Mouse (Mus musculus) liver, embryonic 13.5 days (tissue): Measurements from ENCODE around the gene Gm45837. TPM values are rescaled to one million over a fixed set of nuclear protein-coding genes. Genes with fewer than 3 reads are reported as not detected.

Source experiments
- ATAC-seq: fragments of 200-750 bp; cut with Nextera tagmentation; 2 replicates; pipeline ENCODE4 v1.8.0; 2017; ENCODE audit warnings: low read depth, mild to moderate bottlenecking, moderate number of reproducible peaks, moderate library complexity
- DNase-seq: peaks from one replicate; pipeline ENCODE4 v3.0.0; 2022
- H3K27ac ChIP-seq: fragments of 300-500 bp; sonication (generic); 2 replicates; pipeline ENCODE4 v1.5.1; 2015; ENCODE audit warnings: moderate library complexity, mild to moderate bottlenecking, inconsistent platforms
- H3K27me3 ChIP-seq: fragments of 300-500 bp; sonication (generic); 2 replicates; pipeline ENCODE4 v1.6.1; 2015; ENCODE audit warnings: mild to moderate bottlenecking, inconsistent platforms
- H3K36me3 ChIP-seq: fragments of 300-500 bp; sonication (generic); 2 replicates; pipeline ENCODE4 v1.6.1; 2015; ENCODE audit warnings: mild to moderate bottlenecking, inconsistent platforms
- H3K4me1 ChIP-seq: fragments of 300-500 bp; sonication (generic); replicated peaks from 2 replicates; pipeline ENCODE4 v1.6.1; 2015; ENCODE audit warnings: inconsistent platforms
- H3K4me2 ChIP-seq: fragments of 300-500 bp; sonication (generic); 2 replicates; pipeline ENCODE4 v1.6.1; 2015; ENCODE audit warnings: inconsistent platforms, mild to moderate bottlenecking, moderate library complexity
- H3K4me3 ChIP-seq: fragments of 300-500 bp; sonication (generic); replicated peaks from 2 replicates; pipeline ENCODE4 v1.5.1; 2015; ENCODE audit warnings: mild to moderate bottlenecking, inconsistent platforms
- H3K9ac ChIP-seq: fragments of 300-500 bp; sonication (generic); 2 replicates; pipeline ENCODE4 v1.6.1; 2015; ENCODE audit warnings: mild to moderate bottlenecking, inconsistent platforms
- H3K9me3 ChIP-seq: fragments of 300-500 bp; sonication (generic); replicated peaks from 2 replicates; pipeline ENCODE4 v1.6.1; 2016; ENCODE audit warnings: inconsistent platforms
- WGBS: fragments of 180-500 bp; shearing (Covaris S2); methylation state at CpG from one replicate; pipeline ENCODE4 v1.1.7; 2015; ENCODE audit not compliant: insufficient replicate concordance; 5-methylcytosine and 5-hydroxymethylcytosine counted together
- polyA plus RNA-seq: library from polyadenylated mRNA; unstranded; fragments of >200 nt; fragmentation: Nextera tagmentation; extraction: Ambion mirVana; gene quantifications from 2 replicates; pipeline ENCODE4 v1.2.1, GENCODE M21; 2015

Gm45837 gene
- polyA plus RNA-seq, 1 experiment from 2014 or later, result 3.1 TPM

GRCm38 (mm10) chr7:101415512-101416100 is 4.9 kb downstream of the Gm45837 start:
- Histone ChIP-seq H3K9me3 (no peaks in the 10 kb centered on the region), H3K4me1 (peaks cover 35% of the 10 kb centered on the region), H3K9ac (no peak overlapping the region), H3K36me3 (peaks cover 3% of the 10 kb centered on the region; the same call in 1 of the 2 replicates), H3K27me3 (peaks cover 34% of the 10 kb centered on the region), H3K4me2 (0 out of 2 replicates have a peak overlapping the region, but pooled peaks have one; percentile 14), H3K27ac (no peak overlapping the region), H3K4me3 (no peak overlapping the region)
- DNase-seq, result no peak
- peak; percentile 9 for ATAC-seq
- WGBS, result 40% methylated on average over 8 of the region's 8 CpGs

GRCm38 (mm10) chr7:101416391-101416790 is 5.7 kb downstream of the Gm45837 start:
- ATAC-seq, result no peak
- H3K9me3 ChIP-seq, result no peaks in the 10 kb centered on the region

GRCm38 (mm10) chr7:101419013-101419770 is 8.5 kb downstream of the Gm45837 start:
- ATAC-seq (no peak), DNase-seq (no peak)
- Histone ChIP-seq H3K27ac (no peak overlapping the region), H3K4me2 (no peak overlapping the region), H3K9ac (no peak overlapping the region), H3K36me3 (no peaks in the 10 kb centered on the region), H3K9me3 (no peaks in the 10 kb centered on the region), H3K4me3 (no peak overlapping the region), H3K4me1 (peaks cover 39% of the 10 kb centered on the region), H3K27me3 (peaks cover 41% of the 10 kb centered on the region)
- 4% methylated on average over 27 of the region's 27 CpGs for WGBS

More at GRCm38 (mm10) chr7:101416391-101416790, 5.7 kb downstream of the Gm45837 start:
- H3K27me3 ChIP-seq, result peaks cover 37% of the 10 kb centered on the region
- no peak overlapping the region for H3K27ac ChIP-seq
- H3K4me1 ChIP-seq, result peaks cover 43% of the 10 kb centered on the region
- no peaks in the 10 kb centered on the region for H3K36me3 ChIP-seq
- no peak overlapping the region for H3K9ac ChIP-seq
- WGBS, result 38% methylated on average over 5 of the region's 5 CpGs
- no peak overlapping the region for H3K4me3 ChIP-seq
- no peak overlapping the region for H3K4me2 ChIP-seq
- DNase-seq, result no peak

GRCm38 (mm10) chr7:101421529-101421928 is 10.8 kb downstream of the Gm45837 start, which contains the start of gene Pde2a:
Gene Pde2a (plus strand): TSS chr7:101421691.
- Histone ChIP-seq H3K4me2 (peak within 1 kb of the TSS; percentile 41), H3K27ac (no peak within 1 kb of the TSS), H3K27me3 (peaks cover 47% of the 10 kb centered on the region), H3K9ac (no peak within 1 kb of the TSS), H3K4me3 (no peak within 1 kb of the TSS; the same call in 1 of the 2 replicates), H3K36me3 (no peaks in the 10 kb centered on the region), H3K4me1 (peaks cover 20% of the 10 kb centered on the region), H3K9me3 (no peaks in the 10 kb centered on the region)
- DNase-seq (peak; percentile 35), ATAC-seq (peak; percentile 79)
- 13% methylated on average over 6 of the region's 6 CpGs for WGBS

GRCm38 (mm10) chr7:101422069-101422468 is 11.4 kb downstream of the Gm45837 start:
- WGBS, result 37% methylated on average over 3 of the region's 3 CpGs
- H3K4me1 ChIP-seq, result peaks cover 20% of the 10 kb centered on the region
- DNase-seq, result no peak
- no peak overlapping the region for H3K27ac ChIP-seq
- H3K9me3 ChIP-seq, result no peaks in the 10 kb centered on the region
- H3K4me3 ChIP-seq, result no peak overlapping the region
- H3K4me2 ChIP-seq, result peak overlapping the region; percentile 41
- H3K36me3 ChIP-seq, result no peaks in the 10 kb centered on the region
- no peak for ATAC-seq
- H3K9ac ChIP-seq, result no peak overlapping the region
- H3K27me3 ChIP-seq, result peaks cover 43% of the 10 kb centered on the region

GRCm38 (mm10) chr7:101422646-101423045 is 12.0 kb downstream of the Gm45837 start:
- WGBS, result 61% methylated on average over 8 of the region's 8 CpGs
- no peak overlapping the region for H3K4me2 ChIP-seq
- no peak overlapping the region for H3K4me3 ChIP-seq
- H3K9ac ChIP-seq, result no peak overlapping the region
- H3K36me3 ChIP-seq, result no peaks in the 10 kb centered on the region
- H3K27me3 ChIP-seq, result peaks cover 38% of the 10 kb centered on the region
- no peaks in the 10 kb centered on the region for H3K9me3 ChIP-seq
- no peak for DNase-seq
- H3K4me1 ChIP-seq, result peaks cover 20% of the 10 kb centered on the region
- no peak overlapping the region for H3K27ac ChIP-seq
- ATAC-seq, result no peak

GRCm38 (mm10) chr7:101423970-101424369 is 13.3 kb downstream of the Gm45837 start:
- no peak for ATAC-seq
- Histone ChIP-seq H3K4me2 (no peak overlapping the region), H3K4me1 (peaks cover 20% of the 10 kb centered on the region), H3K9ac (no peak overlapping the region), H3K27me3 (peaks cover 29% of the 10 kb centered on the region), H3K27ac (no peak overlapping the region), H3K9me3 (no peaks in the 10 kb centered on the region), H3K36me3 (no peaks in the 10 kb centered on the region), H3K4me3 (no peak overlapping the region)
- WGBS, result 64% methylated on average over 6 of the region's 6 CpGs
- no peak for DNase-seq

GRCm38 (mm10) chr7:101426692-101427091 is 16.0 kb downstream of the Gm45837 start:
- peaks cover 4% of the 10 kb centered on the region for H3K4me1 ChIP-seq
- H3K4me2 ChIP-seq, result no peak overlapping the region
- peaks cover 8% of the 10 kb centered on the region for H3K27me3 ChIP-seq
- no peak overlapping the region for H3K9ac ChIP-seq
- H3K36me3 ChIP-seq, result no peaks in the 10 kb centered on the region
- 51% methylated on average over 8 of the region's 8 CpGs for WGBS
- H3K9me3 ChIP-seq, result no peaks in the 10 kb centered on the region
- DNase-seq, result no peak
- no peak for ATAC-seq
- no peak overlapping the region for H3K27ac ChIP-seq
- H3K4me3 ChIP-seq, result no peak overlapping the region

- DNase-seq (no peak), ATAC-seq (no peak)
- no peak overlapping the region for H3K9ac ChIP-seq
- H3K4me3 ChIP-seq, result no peak overlapping the region
- H3K27ac ChIP-seq, result no peak overlapping the region
- H3K36me3 ChIP-seq, result no peaks in the 10 kb centered on the region
- no peak overlapping the region for H3K4me2 ChIP-seq
- no peaks in the 10 kb centered on the region for H3K9me3 ChIP-seq
- peaks cover 7% of the 10 kb centered on the region for H3K27me3 ChIP-seq
- WGBS, result 11% methylated on average over 2 of the region's 2 CpGs
- H3K4me1 ChIP-seq, result no peaks in the 10 kb centered on the region
These were observed 17.1 kb downstream of the Gm45837 start for GRCm38 (mm10) chr7:101427736-101428135.

- no peak for DNase-seq
- Histone ChIP-seq H3K4me3 (no peak overlapping the region), H3K36me3 (no peaks in the 10 kb centered on the region), H3K9ac (no peak overlapping the region), H3K27ac (no peak overlapping the region), H3K27me3 (0 out of 2 replicates have a peak, but pooled peaks cover 8% of the 10 kb centered on the region), H3K4me1 (no peaks in the 10 kb centered on the region), H3K4me2 (no peak overlapping the region), H3K9me3 (no peaks in the 10 kb centered on the region)
- no peak for ATAC-seq
- 45% methylated on average over 6 of the region's 6 CpGs for WGBS
These were observed 24.4 kb downstream of the Gm45837 start for GRCm38 (mm10) chr7:101435038-101435437.

- H3K4me3 ChIP-seq, result no peak overlapping the region
- H3K4me1 ChIP-seq, result no peaks in the 10 kb centered on the region
- peaks cover 13% of the 10 kb centered on the region for H3K27me3 ChIP-seq
- H3K9ac ChIP-seq, result no peak overlapping the region
- H3K4me2 ChIP-seq, result no peak overlapping the region
- DNase-seq, result no peak
- no peaks in the 10 kb centered on the region for H3K9me3 ChIP-seq
- no peak for ATAC-seq
- H3K27ac ChIP-seq, result no peak overlapping the region
- H3K36me3 ChIP-seq, result no peaks in the 10 kb centered on the region
- WGBS, result 15% methylated on average over 1 of the region's 1 CpGs
These were observed 27.2 kb downstream of the Gm45837 start for GRCm38 (mm10) chr7:101437876-101438275.
